In the genomic region with DNA sequence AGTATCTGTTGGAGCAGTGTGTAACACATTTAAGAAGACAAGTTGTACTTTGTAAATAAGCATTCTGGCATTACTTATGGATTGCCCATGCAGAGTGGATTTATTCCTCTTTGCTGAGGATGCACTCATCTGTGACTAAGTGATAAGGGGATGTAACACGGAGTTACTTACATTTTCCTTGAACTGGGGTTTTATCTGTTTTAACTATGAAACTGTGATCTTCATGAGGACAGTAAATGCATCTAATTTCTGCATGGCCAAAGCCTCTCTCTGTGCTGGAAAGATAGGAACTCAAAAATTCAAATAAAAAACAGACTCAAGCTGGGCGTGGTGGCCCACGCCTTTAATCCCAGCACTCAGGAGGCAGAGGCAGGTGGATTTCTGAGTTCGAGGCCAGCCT, we compare ENCODE assay signal across 11 mouse cellular contexts. TPM values are rescaled to one million over a fixed set of nuclear protein-coding genes. Genes with fewer than 3 reads are reported as not detected.
"Had no signal": no experiment of that assay in that cellular context is flagged by ENCODE, and none has a peak within 500 bp of the region (broad histone marks: within the 10 kb centered on the region; RNA-seq: fewer than 3 reads in every experiment).

No protein-coding gene starts in this region.

- H3K4me1 ChIP-seq: limb, embryonic 12.5 days; lung, embryonic 15.5 days; midbrain, embryonic 10.5 days; neural tube, embryonic 15.5 days had no signal

- H3K9ac ChIP-seq: limb, embryonic 12.5 days; lung, embryonic 15.5 days; neural tube, embryonic 15.5 days had no signal

- H3K4me3 ChIP-seq: limb, embryonic 12.5 days; lung, embryonic 15.5 days; midbrain, embryonic 10.5 days; myocyte; neural tube, embryonic 15.5 days had no signal

- H3K27ac ChIP-seq: limb, embryonic 12.5 days; lung, embryonic 15.5 days; midbrain, embryonic 10.5 days; neural tube, embryonic 15.5 days had no signal

- H3K36me3 ChIP-seq: limb, embryonic 12.5 days; lung, embryonic 15.5 days; midbrain, embryonic 10.5 days; neural tube, embryonic 15.5 days had no signal

- ATAC-seq: intestine, embryonic 16.5 days had no signal

- DNase-seq: kidney, adult 8-10 months; kidney, postnatal 25 days; midbrain, embryonic 14.5 days; thymus, adult 18-20 months; thymus, postnatal 14 days had no signal

- H3K27me3 ChIP-seq: limb, embryonic 12.5 days; lung, embryonic 15.5 days; neural tube, embryonic 15.5 days had no signal

- H3K9me3 ChIP-seq: limb, embryonic 12.5 days; lung, embryonic 15.5 days; midbrain, embryonic 10.5 days; neural tube, embryonic 15.5 days had no signal

- H3K4me2 ChIP-seq: limb, embryonic 12.5 days; lung, embryonic 15.5 days; neural tube, embryonic 15.5 days had no signal

RNA-seq across cellular contexts. Expression of a gene that starts 15.7 kb away (rescaled TPM):
- polyA plus RNA-seq: myocyte had no signal
